Mouse (Mus musculus): ENCODE measurements around the gene Npb.

GRCm38 (mm10) chr11:120608241-120609034 lies at the start of gene Npb:
- TF ChIP-seq POLR2A (IDR thresholded peaks at IDR 0.05; ENCODE audit: low read depth, low read length) (no peak), CTCF (IDR thresholded peaks at IDR 0.05; ENCODE audit: borderline replicate concordance, insufficient read depth, low read length) (no peak)

All from embryonic fibroblast, embryonic 13.5 days (primary cell).